Mouse (Mus musculus) bone marrow macrophage, adult 2 months (primary cell): ENCODE measurements around the gene Itm2b.

Source experiments
- CTCF ChIP-seq: IDR thresholded peaks from 2 replicates; pipeline ENCODE4 v1.5.1; 2012; ENCODE audit warnings: low read depth, mild to moderate bottlenecking, low read length, moderate library complexity
- POLR2A ChIP-seq: IDR thresholded peaks from 2 replicates; pipeline ENCODE4 v1.6.1; 2012; ENCODE audit warnings: mild to moderate bottlenecking, low read depth, low read length, borderline replicate concordance

- TF ChIP-seq CTCF = no peak
- no peak for TF ChIP-seq POLR2A
These were observed 26.6 kb upstream of the Itm2b start for GRCm38 (mm10) chr14:73411729-73412128.
